Mouse (Mus musculus) hindbrain, embryonic 13.5 days (tissue): Measurements from ENCODE around the gene Mrpl2. TPM values are rescaled to one million over a fixed set of nuclear protein-coding genes. Genes with fewer than 3 reads are reported as not detected.

Experiments
- ATAC-seq: fragments of 200-750 bp; cut with Nextera tagmentation; 2 replicates; pipeline ENCODE4 v1.8.0; 2017; ENCODE audit warnings: moderate TSS enrichment; ENCODE audit not compliant: low FRiP score
- H3K27ac ChIP-seq: fragments of 300-500 bp; sonication (generic); 2 replicates; pipeline ENCODE4 v1.5.1; 2015; ENCODE audit warnings: inconsistent platforms, mild to moderate bottlenecking, moderate library complexity
- H3K27me3 ChIP-seq: fragments of 300-500 bp; sonication (generic); 2 replicates; pipeline ENCODE4 v1.6.1; 2015; ENCODE audit warnings: mild to moderate bottlenecking, inconsistent platforms
- H3K36me3 ChIP-seq: fragments of 300-500 bp; sonication (generic); 2 replicates; pipeline ENCODE4 v1.6.1; 2015; ENCODE audit warnings: mild to moderate bottlenecking, inconsistent platforms
- H3K4me1 ChIP-seq: fragments of 300-500 bp; sonication (generic); replicated peaks from 2 replicates; pipeline ENCODE4 v1.6.1; 2015; ENCODE audit warnings: inconsistent platforms
- H3K4me2 ChIP-seq: fragments of 300-500 bp; sonication (generic); 2 replicates; pipeline ENCODE4 v1.6.1; 2015; ENCODE audit warnings: inconsistent platforms, mild to moderate bottlenecking, moderate library complexity
- H3K4me3 ChIP-seq: fragments of 300-500 bp; sonication (generic); 2 replicates; pipeline ENCODE4 v1.5.1; 2015; ENCODE audit warnings: mild to moderate bottlenecking, inconsistent platforms
- H3K9ac ChIP-seq: fragments of 300-500 bp; sonication (generic); 2 replicates; pipeline ENCODE4 v1.6.1; 2015; ENCODE audit warnings: mild to moderate bottlenecking, inconsistent platforms
- H3K9me3 ChIP-seq: fragments of 300-500 bp; sonication (generic); 2 replicates; pipeline ENCODE4 v1.6.1; 2016; ENCODE audit warnings: inconsistent platforms
- WGBS: fragments of 180-500 bp; shearing (Covaris S2); methylation state at CpG from one replicate; pipeline ENCODE4 v1.1.7; 2015; 5-methylcytosine and 5-hydroxymethylcytosine counted together
- polyA plus RNA-seq: library from polyadenylated mRNA; unstranded; fragments of >200 nt; fragmentation: Nextera tagmentation; extraction: Ambion mirVana; gene quantifications from 2 replicates; pipeline ENCODE4 v1.2.1, GENCODE M21; 2015

The Mrpl2 gene
- polyA plus RNA-seq, 1 experiment from 2014 or later = 75.6 TPM

DNA sequence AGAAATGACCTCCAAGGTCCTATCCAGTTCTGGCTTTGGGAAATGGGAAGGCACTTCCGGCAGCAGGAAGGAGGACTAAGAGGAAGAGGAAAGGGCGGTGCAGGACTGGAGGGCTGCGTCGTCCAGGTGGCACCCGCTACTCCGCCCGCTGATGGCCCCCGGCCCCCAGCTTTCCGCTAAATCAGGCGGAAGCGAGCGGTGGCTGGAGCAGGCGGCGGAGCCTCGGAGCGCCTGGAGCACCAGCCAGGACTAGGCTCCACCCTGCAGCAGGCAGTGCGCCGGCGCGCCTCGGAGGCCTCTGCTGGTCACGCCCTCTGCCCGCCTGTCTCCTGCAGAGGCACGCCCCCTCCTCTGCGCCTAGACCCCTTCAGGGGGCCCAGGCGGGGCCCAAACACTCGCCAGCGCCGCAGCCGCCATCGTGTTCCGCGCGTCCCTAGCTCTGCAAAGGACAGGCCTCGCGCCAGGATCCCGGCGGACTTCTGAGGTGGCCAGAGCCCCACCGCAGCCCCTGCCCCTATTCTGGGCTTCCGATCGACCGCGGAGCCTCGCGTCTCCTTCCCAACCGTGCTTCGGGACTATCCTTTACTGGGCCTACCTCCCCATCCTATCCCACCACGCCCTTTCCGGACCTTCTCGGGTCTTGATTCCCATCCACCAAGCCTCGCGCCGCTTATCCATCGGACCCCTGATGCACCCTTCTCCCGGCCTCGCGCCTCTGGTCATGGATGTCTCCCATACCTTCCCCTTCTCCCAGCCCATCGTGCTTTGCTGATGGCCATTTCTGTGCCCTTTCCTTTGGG, 4.4 kb downstream of the Mrpl2 start, which contains the start of gene Cul7:
Gene Cul7, plus strand, starts transcription at position 106 of the 800 bp plus-strand sequence.
- Histone ChIP-seq H3K4me1 (peaks cover 62% of the 10 kb centered on the region), H3K4me2 (peak within 1 kb of the TSS; percentile 85), H3K27ac (peak within 1 kb of the TSS; percentile 97), H3K4me3 (peak within 1 kb of the TSS; percentile 72), H3K36me3 (peaks cover 34% of the 10 kb centered on the region), H3K9me3 (no peaks in the 10 kb centered on the region), H3K9ac (peak within 1 kb of the TSS; percentile 95), H3K27me3 (no peaks in the 10 kb centered on the region)
- ATAC-seq = peak; percentile 92
- under 1% methylated on average over 55 of the region's 58 CpGs for WGBS

DNA sequence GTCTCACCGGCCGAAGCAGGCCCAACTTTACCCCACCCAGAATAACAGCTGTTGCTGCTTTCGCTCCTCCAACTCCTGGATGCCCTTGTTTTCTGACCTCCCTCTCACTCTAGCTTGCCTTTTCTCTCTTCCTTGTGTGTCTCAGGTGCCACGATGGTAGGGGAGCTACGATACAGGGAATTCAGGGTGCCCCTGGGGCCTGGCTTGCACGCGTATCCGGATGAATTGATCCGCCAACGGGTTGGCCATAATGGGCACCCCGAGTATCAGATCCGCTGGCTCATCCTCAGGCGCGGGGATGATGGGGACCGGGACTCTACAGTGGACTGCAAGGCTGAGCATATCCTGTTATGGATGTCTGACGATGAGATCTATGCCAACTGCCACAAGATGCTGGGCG, 5.3 kb downstream of the Mrpl2 start:
- no peak for ATAC-seq
- Histone ChIP-seq H3K27ac (peak overlapping the region; percentile 97), H3K4me1 (peaks cover 62% of the 10 kb centered on the region), H3K4me3 (peak overlapping the region; percentile 72), H3K9me3 (no peaks in the 10 kb centered on the region), H3K27me3 (no peaks in the 10 kb centered on the region), H3K36me3 (peaks cover 42% of the 10 kb centered on the region), H3K9ac (peak overlapping the region; percentile 95), H3K4me2 (peak overlapping the region; percentile 85)
- WGBS = 75% methylated on average over 17 of the region's 17 CpGs

DNA sequence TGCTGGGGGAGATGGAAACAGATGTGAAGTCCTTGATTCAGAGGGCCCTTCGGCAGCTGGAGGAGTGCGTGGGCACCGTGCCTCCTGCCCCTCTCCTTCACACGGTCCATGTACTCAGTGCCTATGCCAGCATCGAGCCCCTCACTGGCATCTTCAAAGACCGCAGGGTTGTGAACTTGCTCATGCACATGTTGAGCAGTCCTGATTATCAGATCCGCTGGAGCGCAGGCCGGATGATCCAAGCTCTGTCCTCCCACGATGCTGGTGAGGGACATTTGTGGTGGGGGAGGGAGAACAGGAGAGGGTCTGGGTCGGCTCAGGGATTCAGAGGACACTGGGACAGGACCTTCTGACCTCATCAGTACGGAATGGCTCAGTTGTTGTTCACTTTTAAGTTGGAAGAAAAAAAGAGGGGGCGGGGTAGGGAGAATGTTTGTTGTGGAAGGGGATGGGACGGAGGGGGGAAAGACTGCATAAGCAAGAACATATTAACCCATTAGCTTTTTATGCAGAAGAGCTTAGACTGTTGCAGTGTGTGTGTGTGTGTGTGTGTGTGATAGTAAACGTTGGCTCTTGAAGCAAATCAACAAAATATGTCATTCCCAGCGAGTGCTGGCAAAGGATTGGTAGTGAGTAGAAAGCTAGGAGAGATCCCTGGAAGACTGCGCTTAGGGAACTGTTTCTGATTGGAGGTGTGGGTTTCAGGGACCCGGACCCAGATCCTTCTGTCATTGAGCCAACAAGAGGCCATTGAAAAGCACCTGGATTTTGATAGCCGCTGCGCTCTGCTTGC, 5.9 kb downstream of the Mrpl2 start:
- Histone ChIP-seq H3K4me2 (peak overlapping the region; percentile 85), H3K9me3 (no peaks in the 10 kb centered on the region), H3K4me3 (peak overlapping the region; percentile 72), H3K27me3 (no peaks in the 10 kb centered on the region), H3K36me3 (peaks cover 49% of the 10 kb centered on the region), H3K4me1 (peaks cover 56% of the 10 kb centered on the region), H3K9ac (peak overlapping the region; percentile 95), H3K27ac (peak overlapping the region; percentile 97; the same call in 1 of the 2 replicates)
- 72% methylated on average over 20 of the region's 20 CpGs for WGBS
- no peak for ATAC-seq

DNA sequence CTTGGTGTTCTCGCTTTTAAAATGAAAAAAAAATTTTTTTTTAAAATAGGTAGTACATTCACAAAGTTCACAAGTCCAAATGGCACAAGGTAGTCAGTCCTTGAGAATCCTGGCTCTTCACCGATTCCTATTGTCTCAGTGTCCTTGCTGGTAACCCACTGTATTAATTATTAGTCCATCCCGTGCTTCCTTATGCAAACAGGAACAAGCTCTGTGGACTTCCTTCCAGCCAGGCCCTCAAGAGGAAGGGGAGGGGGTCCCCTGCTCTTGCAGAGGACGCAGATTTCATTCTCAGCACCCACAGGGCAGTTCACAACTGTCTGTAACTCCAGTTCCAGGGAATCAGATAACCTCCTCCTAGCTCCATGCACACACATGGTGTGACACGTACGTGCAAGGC, 10.0 kb downstream of the Mrpl2 start:
- no peak overlapping the region for H3K4me2 ChIP-seq
- H3K4me3 ChIP-seq = no peak overlapping the region
- 81% methylated on average over 6 of the region's 6 CpGs for WGBS
- H3K27ac ChIP-seq = no peak overlapping the region
- H3K4me1 ChIP-seq = peaks cover 36% of the 10 kb centered on the region
- H3K9ac ChIP-seq = no peak overlapping the region
- no peaks in the 10 kb centered on the region for H3K9me3 ChIP-seq
- peaks cover 84% of the 10 kb centered on the region for H3K36me3 ChIP-seq
- no peak for ATAC-seq
- H3K27me3 ChIP-seq = no peaks in the 10 kb centered on the region

DNA sequence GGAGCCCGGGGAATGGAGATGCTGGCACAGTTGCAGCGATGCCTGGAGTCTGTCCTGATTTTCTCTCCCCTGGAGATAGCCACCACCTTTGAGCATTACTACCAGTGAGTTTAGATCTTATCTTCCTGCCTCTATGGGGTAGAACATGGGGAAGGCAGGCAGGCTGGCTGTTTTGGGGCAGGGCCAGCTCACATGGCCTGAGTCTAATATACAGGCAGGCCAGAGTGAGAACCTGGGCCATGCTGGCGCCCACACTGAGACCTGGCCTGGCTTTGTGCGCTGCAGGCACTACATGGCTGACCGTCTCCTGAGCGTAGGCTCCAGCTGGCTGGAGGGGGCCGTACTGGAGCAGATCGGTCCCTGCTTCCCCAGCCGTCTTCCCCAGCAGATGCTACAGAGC, 15.3 kb downstream of the Mrpl2 start:
- Histone ChIP-seq H3K9ac (no peak overlapping the region), H3K27me3 (no peaks in the 10 kb centered on the region), H3K4me1 (no peaks in the 10 kb centered on the region), H3K4me3 (no peak overlapping the region), H3K9me3 (no peaks in the 10 kb centered on the region), H3K4me2 (no peak overlapping the region), H3K27ac (no peak overlapping the region), H3K36me3 (peaks cover 99% of the 10 kb centered on the region)
- ATAC-seq = no peak
- 97% methylated on average over 9 of the region's 9 CpGs for WGBS

DNA sequence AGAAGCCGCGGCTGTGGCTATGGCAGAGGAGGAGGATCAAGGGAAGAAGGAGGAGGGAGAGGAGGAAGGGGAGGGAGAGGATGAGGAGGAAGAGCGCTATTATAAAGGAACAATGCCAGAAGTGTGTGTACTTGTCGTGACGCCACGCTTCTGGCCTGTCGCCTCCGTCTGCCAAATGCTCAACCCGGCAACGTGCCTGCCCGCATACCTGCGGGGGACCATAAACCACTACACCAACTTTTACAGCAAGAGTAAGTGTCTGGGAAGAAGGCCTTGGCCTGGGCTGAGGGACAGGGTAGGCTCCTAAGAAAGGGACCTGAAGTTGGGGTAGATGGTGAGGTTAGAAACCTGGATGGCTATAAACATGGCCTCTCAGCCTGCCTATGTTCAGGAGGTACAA, 16.0 kb downstream of the Mrpl2 start:
- ATAC-seq = no peak
- Histone ChIP-seq H3K4me2 (no peak overlapping the region), H3K4me3 (no peak overlapping the region), H3K36me3 (peaks cover 99% of the 10 kb centered on the region), H3K4me1 (no peaks in the 10 kb centered on the region), H3K9ac (no peak overlapping the region), H3K27me3 (no peaks in the 10 kb centered on the region), H3K27ac (no peak overlapping the region), H3K9me3 (no peaks in the 10 kb centered on the region)
- 94% methylated on average over 12 of the region's 12 CpGs for WGBS

DNA sequence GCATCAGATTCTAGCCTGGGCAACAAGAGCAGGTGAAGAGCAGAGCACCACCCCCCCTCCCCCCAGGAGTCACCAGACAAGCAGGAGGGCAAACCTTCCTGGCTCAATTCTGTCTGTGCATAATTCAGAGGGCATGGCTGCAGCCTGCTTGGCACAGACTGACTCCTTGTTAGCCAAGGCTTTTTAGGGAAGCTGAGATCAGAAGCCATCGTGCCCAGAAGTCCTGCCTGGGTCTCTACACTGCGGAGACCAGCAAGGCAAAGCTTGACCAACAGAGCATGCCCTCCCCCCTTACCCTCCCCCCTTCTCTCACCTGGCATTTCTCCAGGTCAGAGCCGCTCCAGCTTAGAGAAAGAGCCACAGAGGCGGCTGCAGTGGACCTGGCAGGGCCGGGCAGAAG, 16.7 kb downstream of the Mrpl2 start:
- Histone ChIP-seq H3K27ac (no peak overlapping the region), H3K36me3 (peaks cover 97% of the 10 kb centered on the region), H3K9me3 (no peaks in the 10 kb centered on the region), H3K27me3 (no peaks in the 10 kb centered on the region), H3K4me1 (no peaks in the 10 kb centered on the region), H3K4me2 (no peak overlapping the region), H3K9ac (no peak overlapping the region), H3K4me3 (no peak overlapping the region)
- WGBS = 95% methylated on average over 5 of the region's 5 CpGs
- no peak for ATAC-seq

DNA sequence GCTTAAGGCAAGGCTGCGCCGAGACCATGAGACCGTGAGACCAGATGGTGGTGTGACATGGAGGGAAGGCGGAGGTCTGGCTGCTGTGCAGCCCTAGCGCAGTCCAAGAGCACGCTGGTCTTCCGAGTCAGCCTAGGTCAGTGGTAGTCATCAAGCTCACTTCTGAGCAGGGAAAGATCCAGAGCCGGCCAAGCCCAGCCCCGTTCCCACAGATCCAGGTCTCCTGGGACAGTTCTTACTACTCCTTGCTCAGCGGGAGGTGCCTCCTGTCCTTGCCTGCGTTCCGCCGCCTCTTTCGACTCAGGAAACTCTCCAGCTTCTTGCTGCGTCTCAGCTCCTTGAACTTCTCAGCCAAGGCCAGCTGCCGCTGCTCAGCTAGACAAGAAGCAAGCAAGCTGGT, 21.7 kb downstream of the Mrpl2 start:
- WGBS = 91% methylated on average over 16 of the region's 16 CpGs
- Histone ChIP-seq H3K9ac (no peak overlapping the region), H3K4me3 (no peak overlapping the region), H3K9me3 (no peaks in the 10 kb centered on the region), H3K27me3 (no peaks in the 10 kb centered on the region), H3K4me2 (no peak overlapping the region), H3K36me3 (peaks cover 82% of the 10 kb centered on the region), H3K4me1 (no peaks in the 10 kb centered on the region), H3K27ac (no peak overlapping the region)
- no peak for ATAC-seq

DNA sequence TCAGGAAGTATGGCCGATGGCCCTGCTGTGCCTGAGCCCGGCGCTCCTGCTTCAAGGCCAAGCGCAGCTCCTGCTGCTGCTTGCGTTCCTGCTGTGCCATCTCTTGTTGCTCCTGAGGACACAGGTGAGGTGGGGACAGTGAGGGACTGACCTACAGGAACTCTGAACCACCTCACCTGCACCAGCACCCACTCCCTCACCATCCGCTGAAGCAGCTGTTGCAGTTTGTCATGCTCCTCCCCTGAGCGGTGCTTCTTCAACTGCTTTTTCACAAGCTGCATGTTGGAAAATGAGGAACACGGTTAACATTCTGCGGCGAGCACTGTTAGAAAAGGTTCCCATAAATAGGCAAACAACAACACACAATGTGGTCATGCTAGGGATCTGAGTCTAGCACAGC, 23.9 kb downstream of the Mrpl2 start:
- Histone ChIP-seq H3K9me3 (no peaks in the 10 kb centered on the region), H3K36me3 (peaks cover 65% of the 10 kb centered on the region), H3K9ac (no peak overlapping the region), H3K27ac (no peak overlapping the region), H3K4me3 (no peak overlapping the region), H3K4me2 (no peak overlapping the region), H3K27me3 (no peaks in the 10 kb centered on the region), H3K4me1 (peaks cover 17% of the 10 kb centered on the region)
- 96% methylated on average over 10 of the region's 10 CpGs for WGBS
- ATAC-seq = no peak

DNA sequence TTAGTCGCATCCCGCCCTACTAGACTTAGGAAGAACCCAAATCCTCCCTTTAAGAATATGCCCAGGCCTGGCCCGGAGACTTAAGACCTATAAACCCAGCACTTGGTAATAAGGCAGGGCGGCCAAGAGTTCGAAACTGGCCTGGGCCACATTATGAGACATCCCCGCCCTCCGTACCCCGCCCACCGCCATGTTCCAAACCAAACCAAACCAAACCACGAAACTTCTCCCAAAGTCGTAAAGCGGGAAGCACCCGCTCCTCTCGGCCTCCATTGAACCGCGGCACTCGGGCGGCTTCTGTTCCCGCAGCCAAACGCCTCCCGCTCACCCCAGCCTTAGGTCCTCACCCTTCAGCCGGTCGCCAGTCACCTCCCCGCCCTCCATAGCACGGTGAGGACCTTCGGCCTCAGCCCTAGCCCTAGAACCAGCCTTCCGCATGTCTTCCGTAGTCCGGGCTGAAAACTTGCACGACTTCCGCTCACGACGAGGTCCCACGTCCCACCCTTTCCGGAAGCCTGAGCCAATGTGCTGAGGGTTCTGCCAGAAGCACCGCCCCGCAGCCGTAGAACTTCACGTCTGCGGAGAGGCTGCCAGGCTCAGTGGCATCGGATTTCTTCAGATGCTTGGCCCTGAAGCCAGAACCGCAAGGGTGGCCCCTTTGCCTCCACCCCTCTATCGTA, 28.0 kb downstream of the Mrpl2 start, which contains the start of gene Rrp36:
Gene Rrp36, minus strand, starts transcription at position 503 of the 680 bp plus-strand sequence.
- H3K27me3 ChIP-seq = no peaks in the 10 kb centered on the region
- H3K4me3 ChIP-seq = peak within 1 kb of the TSS; percentile 78
- H3K4me1 ChIP-seq = peaks cover 29% of the 10 kb centered on the region
- peak within 1 kb of the TSS; percentile 79 for H3K9ac ChIP-seq
- under 1% methylated on average over 43 of the region's 43 CpGs for WGBS
- peak within 1 kb of the TSS; percentile 80 for H3K27ac ChIP-seq
- H3K9me3 ChIP-seq = no peaks in the 10 kb centered on the region
- peak; percentile 89 for ATAC-seq
- H3K4me2 ChIP-seq = peak within 1 kb of the TSS; percentile 92
- H3K36me3 ChIP-seq = peaks cover 64% of the 10 kb centered on the region

DNA sequence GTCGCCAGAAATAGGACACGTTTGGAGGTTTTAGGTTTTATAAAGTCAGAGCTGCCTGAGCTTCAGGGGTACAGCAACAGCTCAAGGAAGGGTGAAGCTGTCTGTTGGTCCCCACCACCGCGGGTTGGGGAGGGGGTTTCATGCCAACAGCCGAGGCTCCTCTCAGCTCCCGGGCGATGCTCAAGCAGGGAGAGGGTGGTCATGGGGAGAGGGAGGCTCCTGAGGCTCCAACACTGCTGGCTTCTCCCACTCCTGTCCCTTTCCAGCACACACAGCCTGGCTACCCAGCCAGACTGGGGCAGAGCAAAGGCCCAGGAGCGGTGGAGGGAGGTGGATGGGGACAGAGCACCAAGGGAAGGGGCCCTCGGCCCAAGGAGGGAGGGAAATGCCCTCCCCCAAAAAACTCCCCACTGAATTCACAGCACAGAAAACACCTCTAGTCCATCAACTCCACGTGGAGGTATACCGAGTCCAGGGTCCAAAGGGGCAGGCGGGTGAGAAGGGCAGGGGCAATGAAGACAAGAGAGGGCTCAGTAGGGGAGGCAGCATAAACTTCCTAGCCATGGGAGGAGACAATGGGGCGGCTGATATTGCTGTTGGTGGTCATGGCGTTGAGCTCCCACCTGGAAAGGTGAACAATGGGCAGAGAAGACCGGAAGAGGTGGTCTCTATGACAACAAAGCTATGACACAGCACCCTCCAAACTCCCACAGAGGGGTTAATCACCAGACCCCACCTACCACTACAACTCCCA, 28.7 kb downstream of the Mrpl2 start:
- Histone ChIP-seq H3K4me2 (peak overlapping the region; percentile 92), H3K4me3 (peak overlapping the region; percentile 78), H3K27me3 (no peaks in the 10 kb centered on the region), H3K36me3 (peaks cover 57% of the 10 kb centered on the region), H3K4me1 (peaks cover 37% of the 10 kb centered on the region), H3K9ac (peak overlapping the region; percentile 79), H3K9me3 (no peaks in the 10 kb centered on the region), H3K27ac (peak overlapping the region; percentile 80)
- ATAC-seq = peak; percentile 43
- 20% methylated on average over 15 of the region's 15 CpGs for WGBS
